Mouse (Mus musculus): Measurements from ENCODE around the gene Ehd2. TPM values are rescaled to one million over a fixed set of nuclear protein-coding genes. Genes with fewer than 3 reads are reported as not detected.

The Ehd2 gene
- polyA plus RNA-seq, 1 experiment from 2014 or later: 37.9 TPM

- no peaks in the 10 kb centered on the region for H3K9me3 ChIP-seq (replicated peaks)
- no peak for ATAC-seq (ENCODE audit: insufficient number of reproducible peaks, low FRiP score)
- H3K27ac ChIP-seq (ENCODE audit: poor library complexity, severe bottlenecking): no peak overlapping the region
- no peak overlapping the region for H3K9ac ChIP-seq
- WGBS: 78% methylated on average over 4 of the region's 4 CpGs
- H3K4me2 ChIP-seq: no peak overlapping the region
- peaks cover 40% of the 10 kb centered on the region for H3K4me1 ChIP-seq (replicated peaks)
- H3K4me3 ChIP-seq: no peak overlapping the region
- H3K36me3 ChIP-seq: peaks cover 22% of the 10 kb centered on the region
- H3K27me3 ChIP-seq (replicated peaks): no peaks in the 10 kb centered on the region
Measured at GRCm38 (mm10) chr7:16003032-16003431, 35.7 kb upstream of the Ehd2 start.

GRCm38 (mm10) chr7:16002171-16002570, 34.8 kb upstream of the Ehd2 start:
- WGBS: 83% methylated on average over 5 of the region's 5 CpGs
- Histone ChIP-seq H3K4me2 (no peak overlapping the region), H3K27me3 (replicated peaks) (no peaks in the 10 kb centered on the region), H3K27ac (ENCODE audit: poor library complexity, severe bottlenecking) (0 out of 2 replicates have a peak overlapping the region, but pooled peaks have one; percentile 24), H3K9ac (no peak overlapping the region), H3K9me3 (replicated peaks) (no peaks in the 10 kb centered on the region), H3K4me1 (replicated peaks) (peaks cover 40% of the 10 kb centered on the region), H3K36me3 (peaks cover 28% of the 10 kb centered on the region), H3K4me3 (no peak overlapping the region)
- no peak for ATAC-seq (ENCODE audit: insufficient number of reproducible peaks, low FRiP score)

- no peak for ATAC-seq (ENCODE audit: insufficient number of reproducible peaks, low FRiP score)
Measured at GRCm38 (mm10) chr7:16001691-16002090, 34.3 kb upstream of the Ehd2 start.

DNA sequence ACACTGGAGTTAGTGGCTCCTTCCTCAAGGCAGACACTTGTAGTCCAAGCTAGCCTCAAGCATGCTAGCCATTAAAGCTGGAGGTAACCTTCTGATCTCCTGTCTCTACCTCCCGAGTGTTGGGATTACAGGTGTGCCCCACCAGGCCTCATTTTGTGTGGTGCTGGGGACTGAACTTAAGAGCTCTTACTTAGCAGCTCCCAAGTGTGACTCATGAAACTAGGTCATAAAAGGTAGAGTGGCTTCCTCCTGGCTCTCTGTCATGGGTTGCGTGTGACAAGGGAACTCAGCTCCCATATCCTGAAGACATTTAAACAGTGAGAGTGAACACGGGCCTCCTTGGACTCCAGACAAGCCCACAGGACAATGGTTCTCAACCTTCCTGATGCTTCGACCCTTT, 26.4 kb upstream of the Ehd2 start:
- H3K36me3 ChIP-seq: peaks cover 85% of the 10 kb centered on the region
- ATAC-seq (ENCODE audit: insufficient number of reproducible peaks, low FRiP score): no peak

More at GRCm38 (mm10) chr7:16001691-16002090, 34.3 kb upstream of the Ehd2 start:
- peaks cover 40% of the 10 kb centered on the region for H3K4me1 ChIP-seq (replicated peaks)
- 0 out of 2 replicates have a peak overlapping the region, but pooled peaks have one; percentile 24 for H3K27ac ChIP-seq (ENCODE audit: poor library complexity, severe bottlenecking)
- H3K36me3 ChIP-seq: peaks cover 33% of the 10 kb centered on the region
- WGBS: 97% methylated on average over 1 of the region's 1 CpGs
- H3K27me3 ChIP-seq (replicated peaks): no peaks in the 10 kb centered on the region
- no peak overlapping the region for H3K4me3 ChIP-seq
- no peak overlapping the region for H3K9ac ChIP-seq
- H3K4me2 ChIP-seq: no peak overlapping the region
- H3K9me3 ChIP-seq (replicated peaks): no peaks in the 10 kb centered on the region

DNA sequence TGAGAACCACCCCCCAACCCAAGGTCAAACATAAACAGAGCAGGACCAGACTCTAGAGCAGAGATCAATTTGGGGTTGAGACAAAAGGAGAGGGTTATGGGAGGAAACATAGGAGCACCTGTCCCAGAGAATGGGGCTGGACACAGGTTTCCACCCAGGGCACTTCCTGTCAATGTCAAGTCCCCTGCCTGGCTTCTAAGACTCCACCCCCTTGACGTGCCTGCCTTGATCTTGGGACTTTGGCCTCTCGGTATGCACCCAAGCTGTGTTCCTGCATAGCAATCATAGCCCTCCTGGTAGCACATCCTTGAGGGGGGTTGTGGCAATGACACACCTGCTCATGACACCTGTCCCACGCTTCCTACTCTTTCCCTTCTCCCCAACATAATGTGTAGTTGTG, 25.8 kb upstream of the Ehd2 start:
- H3K4me1 ChIP-seq (replicated peaks): no peaks in the 10 kb centered on the region
- ATAC-seq (ENCODE audit: insufficient number of reproducible peaks, low FRiP score): no peak
- H3K36me3 ChIP-seq: peaks cover 89% of the 10 kb centered on the region
- H3K4me2 ChIP-seq: no peak overlapping the region
- no peak overlapping the region for H3K27ac ChIP-seq (ENCODE audit: poor library complexity, severe bottlenecking)
- no peaks in the 10 kb centered on the region for H3K27me3 ChIP-seq (replicated peaks)
- WGBS: 85% methylated on average over 3 of the region's 3 CpGs
- H3K9me3 ChIP-seq (replicated peaks): no peaks in the 10 kb centered on the region
- H3K9ac ChIP-seq: no peak overlapping the region
- H3K4me3 ChIP-seq: no peak overlapping the region

More for the DNA sequence above, 26.4 kb upstream of the Ehd2 start:
- Histone ChIP-seq H3K4me1 (replicated peaks) (no peaks in the 10 kb centered on the region), H3K27ac (ENCODE audit: poor library complexity, severe bottlenecking) (no peak overlapping the region), H3K4me2 (no peak overlapping the region), H3K9me3 (replicated peaks) (no peaks in the 10 kb centered on the region), H3K9ac (no peak overlapping the region), H3K4me3 (no peak overlapping the region), H3K27me3 (replicated peaks) (no peaks in the 10 kb centered on the region)
- 90% methylated on average over 4 of the region's 4 CpGs for WGBS

GRCm38 (mm10) chr7:15991764-15992163, 24.4 kb upstream of the Ehd2 start:
- no peaks in the 10 kb centered on the region for H3K9me3 ChIP-seq (replicated peaks)
- no peak overlapping the region for H3K9ac ChIP-seq
- no peak overlapping the region for H3K4me2 ChIP-seq
- H3K4me1 ChIP-seq (replicated peaks): no peaks in the 10 kb centered on the region
- H3K27ac ChIP-seq (ENCODE audit: poor library complexity, severe bottlenecking): no peak overlapping the region
- ATAC-seq (ENCODE audit: insufficient number of reproducible peaks, low FRiP score): no peak
- H3K36me3 ChIP-seq: peaks cover 89% of the 10 kb centered on the region
- 86% methylated on average over 3 of the region's 3 CpGs for WGBS
- no peaks in the 10 kb centered on the region for H3K27me3 ChIP-seq (replicated peaks)
- no peak overlapping the region for H3K4me3 ChIP-seq

DNA sequence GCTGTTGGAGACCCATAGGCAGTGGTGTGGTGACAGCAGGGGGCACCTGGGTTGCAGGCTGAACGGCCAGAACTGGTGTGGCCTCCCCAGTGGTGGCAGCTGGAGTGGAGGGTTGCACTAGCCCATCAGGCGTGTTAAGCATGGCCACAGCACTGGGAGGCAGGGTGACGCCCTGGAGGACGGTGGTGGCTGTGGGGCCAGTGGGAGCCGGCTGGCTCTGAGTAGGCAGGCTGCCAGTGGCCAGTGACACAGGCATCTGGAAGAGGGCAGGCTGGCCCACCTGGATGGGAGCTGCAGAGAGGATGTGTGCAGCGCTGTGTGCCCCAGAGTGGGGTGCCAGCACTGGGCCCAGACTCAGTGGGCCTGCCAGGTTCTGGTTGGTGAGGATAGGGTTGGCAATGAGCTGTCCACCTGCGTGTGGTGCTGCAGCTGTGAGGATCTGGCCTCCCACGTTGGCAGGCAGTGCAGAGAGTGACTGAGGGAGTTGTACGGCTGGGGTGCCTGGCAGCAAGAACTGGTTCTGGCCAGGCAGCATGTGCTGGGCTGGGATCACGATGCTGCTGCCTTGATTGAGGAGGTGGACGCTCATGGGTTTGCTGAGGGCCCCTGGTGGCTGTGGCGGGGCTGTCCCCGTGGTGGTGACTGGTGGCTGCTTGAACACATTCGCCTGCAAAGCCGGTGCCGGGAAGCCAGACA, 20.4 kb upstream of the Ehd2 start:
- Histone ChIP-seq H3K4me2 (no peak overlapping the region), H3K9ac (no peak overlapping the region), H3K27ac (ENCODE audit: poor library complexity, severe bottlenecking) (no peak overlapping the region), H3K4me1 (replicated peaks) (no peaks in the 10 kb centered on the region), H3K27me3 (replicated peaks) (no peaks in the 10 kb centered on the region), H3K4me3 (no peak overlapping the region), H3K9me3 (replicated peaks) (no peaks in the 10 kb centered on the region), H3K36me3 (peaks cover 75% of the 10 kb centered on the region)
- WGBS: 90% methylated on average over 16 of the region's 16 CpGs
- peak; percentile 26; the same call in 1 of the 2 replicates for ATAC-seq (ENCODE audit: insufficient number of reproducible peaks, low FRiP score)

GRCm38 (mm10) chr7:15982729-15983407, 15.5 kb upstream of the Ehd2 start:
- H3K27ac ChIP-seq (ENCODE audit: poor library complexity, severe bottlenecking): no peak overlapping the region
- no peaks in the 10 kb centered on the region for H3K9me3 ChIP-seq (replicated peaks)
- 42% methylated on average over 4 of the region's 4 CpGs for WGBS
- H3K4me1 ChIP-seq (replicated peaks): peaks cover 29% of the 10 kb centered on the region
- peaks cover 52% of the 10 kb centered on the region for H3K36me3 ChIP-seq
- H3K4me2 ChIP-seq: no peak overlapping the region
- no peak for ATAC-seq (ENCODE audit: insufficient number of reproducible peaks, low FRiP score)
- H3K4me3 ChIP-seq: no peak overlapping the region
- no peaks in the 10 kb centered on the region for H3K27me3 ChIP-seq (replicated peaks)
- H3K9ac ChIP-seq: no peak overlapping the region

GRCm38 (mm10) chr7:15981538-15981937, 14.2 kb upstream of the Ehd2 start:
- ATAC-seq (ENCODE audit: insufficient number of reproducible peaks, low FRiP score): no peak
- peaks cover 52% of the 10 kb centered on the region for H3K36me3 ChIP-seq

DNA sequence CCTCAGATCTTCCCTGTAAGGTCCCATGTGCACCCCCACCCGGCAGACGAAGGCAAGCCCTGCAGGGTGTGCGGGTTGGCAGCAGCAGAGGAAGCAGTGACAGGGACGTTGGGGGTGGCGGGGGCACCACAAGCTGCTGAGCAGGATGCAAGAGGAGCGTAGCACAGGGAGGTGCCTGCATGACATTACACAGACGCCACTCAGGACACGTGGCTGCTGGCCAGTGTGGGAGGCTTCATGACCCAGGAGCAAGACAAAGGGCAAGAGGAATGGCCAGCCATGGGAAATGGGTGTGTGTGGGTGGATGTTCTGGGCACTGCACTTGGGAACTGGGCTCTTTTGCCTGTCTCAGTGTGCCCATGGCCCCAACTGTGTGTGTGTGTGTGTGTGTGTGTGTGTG, 12.9 kb upstream of the Ehd2 start:
- Histone ChIP-seq H3K36me3 (peaks cover 52% of the 10 kb centered on the region), H3K9me3 (replicated peaks) (no peaks in the 10 kb centered on the region), H3K4me3 (no peak overlapping the region), H3K4me2 (no peak overlapping the region), H3K27ac (ENCODE audit: poor library complexity, severe bottlenecking) (peak overlapping the region; percentile 22), H3K4me1 (replicated peaks) (peaks cover 29% of the 10 kb centered on the region), H3K27me3 (replicated peaks) (no peaks in the 10 kb centered on the region), H3K9ac (no peak overlapping the region)
- peak; percentile 83 for ATAC-seq (ENCODE audit: insufficient number of reproducible peaks, low FRiP score)
- WGBS: 46% methylated on average over 8 of the region's 8 CpGs

More at GRCm38 (mm10) chr7:15981538-15981937, 14.2 kb upstream of the Ehd2 start:
- H3K4me3 ChIP-seq: no peak overlapping the region
- no peak overlapping the region for H3K9ac ChIP-seq
- H3K4me2 ChIP-seq: no peak overlapping the region
- peaks cover 29% of the 10 kb centered on the region for H3K4me1 ChIP-seq (replicated peaks)
- H3K9me3 ChIP-seq (replicated peaks): no peaks in the 10 kb centered on the region
- H3K27me3 ChIP-seq (replicated peaks): no peaks in the 10 kb centered on the region
- H3K27ac ChIP-seq (ENCODE audit: poor library complexity, severe bottlenecking): peak overlapping the region; percentile 68
- WGBS: 65% methylated on average over 4 of the region's 4 CpGs

- peaks cover 16% of the 10 kb centered on the region for H3K4me1 ChIP-seq (replicated peaks)
- no peak overlapping the region for H3K4me3 ChIP-seq
- H3K27ac ChIP-seq (ENCODE audit: poor library complexity, severe bottlenecking): no peak overlapping the region
- H3K4me2 ChIP-seq: no peak overlapping the region
- no peaks in the 10 kb centered on the region for H3K27me3 ChIP-seq (replicated peaks)
- no peaks in the 10 kb centered on the region for H3K9me3 ChIP-seq (replicated peaks)
- ATAC-seq (ENCODE audit: insufficient number of reproducible peaks, low FRiP score): no peak
- no peak overlapping the region for H3K9ac ChIP-seq
- WGBS: 80% methylated on average over 4 of the region's 4 CpGs
- peaks cover 83% of the 10 kb centered on the region for H3K36me3 ChIP-seq
Measured at GRCm38 (mm10) chr7:15975904-15976303, 8.5 kb upstream of the Ehd2 start.

Measured in heart, embryonic 12.5 days (tissue).